Mouse (Mus musculus) intestine, postnatal 0 days (tissue): Measurements from ENCODE around the gene Mboat1. TPM values are rescaled to one million over a fixed set of nuclear protein-coding genes. Genes with fewer than 3 reads are reported as not detected.

Experiments used
- ATAC-seq: fragments of 200-750 bp; cut with Nextera tagmentation; 2 replicates; pipeline ENCODE4 v1.8.0; 2017; ENCODE audit warnings: mild to moderate bottlenecking, moderate TSS enrichment, moderate library complexity
- H3K27ac ChIP-seq: fragments of 300-500 bp; sonication (generic); 2 replicates; pipeline ENCODE4 v1.5.1; 2014; ENCODE audit warnings: mild to moderate bottlenecking, low read depth, low read length, moderate library complexity
- H3K27me3 ChIP-seq: fragments of 300-500 bp; sonication (generic); replicated peaks from 2 replicates; pipeline ENCODE4 v1.6.1; 2014; ENCODE audit warnings: low read length, mixed read lengths; ENCODE audit not compliant: control insufficient read depth, insufficient read depth
- H3K36me3 ChIP-seq: fragments of 300-500 bp; sonication (generic); 2 replicates; pipeline ENCODE4 v1.6.1; 2014; ENCODE audit warnings: mild to moderate bottlenecking, moderate library complexity; ENCODE audit not compliant: control insufficient read depth, insufficient read depth
- H3K4me1 ChIP-seq: fragments of 300-500 bp; sonication (generic); replicated peaks from 2 replicates; pipeline ENCODE4 v1.6.1; 2014; ENCODE audit warnings: antibody characterized with exemption, low read length, mixed read lengths; ENCODE audit not compliant: control insufficient read depth, insufficient read depth
- H3K4me2 ChIP-seq: fragments of 300-500 bp; sonication (generic); replicated peaks from 2 replicates; pipeline ENCODE4 v1.6.1; 2014; ENCODE audit warnings: low read depth, mild to moderate bottlenecking, moderate library complexity
- H3K4me3 ChIP-seq: fragments of 300-500 bp; sonication (generic); 2 replicates; pipeline ENCODE4 v1.5.1; 2014; ENCODE audit warnings: low read depth, low read length
- H3K9ac ChIP-seq: fragments of 300-500 bp; sonication (generic); 2 replicates; pipeline ENCODE4 v1.6.1; 2014; ENCODE audit warnings: mild to moderate bottlenecking, low read depth, low read length
- H3K9me3 ChIP-seq: fragments of 300-500 bp; sonication (generic); 2 replicates; pipeline ENCODE4 v1.6.1; 2016; ENCODE audit warnings: mixed run types; ENCODE audit not compliant: control insufficient read depth
- CTCF ChIP-seq: sonication (generic); IDR thresholded peaks from 2 replicates; pipeline ENCODE4 v1.5.1; 2016; ENCODE audit warnings: low read depth, mild to moderate bottlenecking, control low read depth, antibody characterized with exemption, moderate library complexity
- WGBS: fragments of 180-500 bp; shearing (Covaris S2); extraction: QIAGEN DNeasy Blood & Tissue Kit; methylation state at CpG from one replicate; pipeline ENCODE4 v1.1.7; 2014; 5-methylcytosine and 5-hydroxymethylcytosine counted together
- polyA plus RNA-seq: library from polyadenylated mRNA; unstranded; fragments of >200 nt; fragmentation: Nextera tagmentation; extraction: Ambion mirVana; gene quantifications from 2 replicates; pipeline ENCODE4 v1.2.1, GENCODE M21; 2015

Gene Mboat1
- polyA plus RNA-seq, 1 experiment from 2014 or later: 13.6 TPM

GRCm38 (mm10) chr13:30266036-30266435, 129.7 kb downstream of the Mboat1 start:
- Histone ChIP-seq H3K4me1 (no peaks in the 10 kb centered on the region), H3K9me3 (no peaks in the 10 kb centered on the region), H3K27me3 (no peaks in the 10 kb centered on the region), H3K4me2 (no peak overlapping the region), H3K4me3 (no peak overlapping the region), H3K36me3 (no peaks in the 10 kb centered on the region), H3K9ac (no peak overlapping the region), H3K27ac (no peak overlapping the region)
- TF ChIP-seq CTCF: no peak
- WGBS: 89% methylated on average over 11 of the region's 11 CpGs
- no peak for ATAC-seq

- H3K9me3 ChIP-seq: no peaks in the 10 kb centered on the region
- WGBS: 17% methylated on average over 6 of the region's 6 CpGs
- peak; percentile 98 for TF ChIP-seq CTCF
- H3K9ac ChIP-seq: no peak overlapping the region
- no peak overlapping the region for H3K27ac ChIP-seq
- H3K4me2 ChIP-seq: no peak overlapping the region
- no peaks in the 10 kb centered on the region for H3K4me1 ChIP-seq
- no peak overlapping the region for H3K4me3 ChIP-seq
- no peaks in the 10 kb centered on the region for H3K36me3 ChIP-seq
- no peaks in the 10 kb centered on the region for H3K27me3 ChIP-seq
- ATAC-seq: no peak; the same call in 1 of the 2 replicates
Measured at GRCm38 (mm10) chr13:30272040-30272686, 135.9 kb downstream of the Mboat1 start.

Other genes with a start within 250 kb of the Mboat1 start
- 4.2 and 4.4 TPM in 2 replicates for gene E2f3, start 150.4 kb upstream of the Mboat1 start, polyA plus RNA-seq
- 2.1 and 2.9 TPM in 2 replicates for gene Agtr1a, start 200.0 kb downstream of the Mboat1 start, polyA plus RNA-seq